Mouse (Mus musculus) spleen, adult 2 months (tissue): ENCODE measurements at regions not wholly inside any gene's neighbourhood (a gene's known extent, or its start where the extent isn't known, plus 50 kb on each side); places are given as distances from the start of the nearest gene placed in this dataset.

Experiments
- CTCF ChIP-seq: fragments of 200-500 bp; IDR thresholded peaks from 2 replicates; pipeline ENCODE4 v1.5.1; 2011; ENCODE audit warnings: mild to moderate bottlenecking, inconsistent platforms; ENCODE audit not compliant: insufficient read depth, insufficient read length, insufficient replicate concordance; ENCODE audit errors: extremely low read depth
- POLR2A ChIP-seq: fragments of 200-500 bp; IDR thresholded peaks from 2 replicates; pipeline ENCODE4 v1.6.1; 2011; ENCODE audit warnings: low read depth, low read length, inconsistent platforms

DNA sequence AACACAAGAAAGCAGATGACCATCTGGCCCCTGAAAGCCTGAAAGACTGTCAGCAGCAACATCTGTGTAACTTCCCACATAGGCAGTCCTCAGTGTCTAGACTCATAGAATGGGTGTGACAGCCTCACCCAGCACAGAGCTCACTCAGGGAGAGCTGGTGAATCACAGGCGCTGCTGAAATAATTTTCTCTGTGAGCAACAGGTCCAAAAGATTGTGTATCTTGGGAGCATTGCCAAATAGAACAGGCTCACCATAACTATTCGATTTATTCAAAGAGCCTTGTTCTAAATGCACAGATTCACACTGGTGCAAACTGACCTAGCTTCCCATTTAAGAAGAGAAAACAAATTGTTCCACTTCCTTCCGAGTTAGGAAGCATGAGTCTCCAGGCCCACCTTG, 399.6 kb upstream of the Mgmt start:
- TF ChIP-seq POLR2A (no peak), CTCF (no peak)
